In genomic region chr4:84095237-84095636, GRCm38 (mm10) we compare ENCODE assay signal across 18 mouse cellular contexts.
"Had no signal": no experiment of that assay in that cellular context is flagged by ENCODE, and none has a peak within 500 bp of the region (broad histone marks: within the 10 kb centered on the region; RNA-seq: fewer than 3 reads in every experiment).

No protein-coding gene starts in this region.

- H3K27me3 ChIP-seq: hindbrain, embryonic 12.5 days; limb, embryonic 12.5 days; liver, embryonic 13.5 days; megakaryocyte, embryonic 14.5 days; midbrain, embryonic 12.5 days; neural tube, embryonic 13.5 days had no signal

- H3K4me1 ChIP-seq: liver, embryonic 13.5 days; megakaryocyte, embryonic 14.5 days had no signal

- H3K36me3 ChIP-seq: hindbrain, embryonic 12.5 days; limb, embryonic 12.5 days; liver, embryonic 13.5 days; midbrain, embryonic 12.5 days; neural tube, embryonic 13.5 days had no signal

- H3K27ac ChIP-seq: hindbrain, embryonic 12.5 days; hindbrain, postnatal 0 days; limb, embryonic 12.5 days; liver, embryonic 13.5 days; macrophage; midbrain, embryonic 12.5 days; neural tube, embryonic 13.5 days had no signal

- H3K4me3 ChIP-seq: hindbrain, embryonic 12.5 days; limb, embryonic 12.5 days; liver, embryonic 13.5 days; megakaryocyte, embryonic 14.5 days; midbrain, embryonic 12.5 days; neural tube, embryonic 13.5 days had no signal

- H3K9me3 ChIP-seq: hindbrain, embryonic 12.5 days; limb, embryonic 12.5 days; liver, embryonic 13.5 days; midbrain, embryonic 12.5 days; neural tube, embryonic 13.5 days had no signal

- H3K4me2 ChIP-seq: hindbrain, embryonic 12.5 days; limb, embryonic 12.5 days; liver, embryonic 13.5 days; midbrain, embryonic 12.5 days; neural tube, embryonic 13.5 days had no signal

- H3K9ac ChIP-seq: hindbrain, embryonic 12.5 days; limb, embryonic 12.5 days; liver, embryonic 13.5 days; liver, postnatal 0 days; midbrain, embryonic 12.5 days; neural tube, embryonic 13.5 days had no signal

- ATAC-seq: hindbrain, postnatal 0 days; liver, postnatal 0 days; midbrain, embryonic 16.5 days had no signal

- DNase-seq: kidney, adult 8-10 months; layer of hippocampus, postnatal 36 days; liver; liver, embryonic 13.5 days; liver, postnatal 0 days; retina, postnatal 1 day; right cerebral cortex, postnatal 4 days; spleen, adult 18-20 months; thymus, adult 18-20 months; thymus, postnatal 14 days had no signal
